Mouse (Mus musculus) forebrain, embryonic 16.5 days (tissue): ENCODE data around the gene Igsf9b. TPM values are rescaled to one million over a fixed set of nuclear protein-coding genes. Genes with fewer than 3 reads are reported as not detected.

Experiments
- ATAC-seq: fragments of 200-750 bp; cut with Nextera tagmentation; 2 replicates; pipeline ENCODE4 v1.8.0; 2017; ENCODE audit warnings: mild to moderate bottlenecking, moderate library complexity
- H3K27ac ChIP-seq: fragments of 300-500 bp; sonication (generic); 2 replicates; pipeline ENCODE4 v1.5.1; 2014; ENCODE audit warnings: low read length, control low read depth
- H3K27me3 ChIP-seq: fragments of 300-500 bp; sonication (generic); replicated peaks from 2 replicates; pipeline ENCODE4 v1.6.1; 2014; ENCODE audit warnings: low read length; ENCODE audit not compliant: control insufficient read depth, insufficient read depth
- H3K36me3 ChIP-seq: fragments of 300-500 bp; sonication (generic); 2 replicates; pipeline ENCODE4 v1.6.1; 2014; ENCODE audit not compliant: control insufficient read depth, insufficient read depth
- H3K4me1 ChIP-seq: fragments of 300-500 bp; sonication (generic); replicated peaks from 2 replicates; pipeline ENCODE4 v1.6.1; 2014; ENCODE audit warnings: low read length; ENCODE audit not compliant: control insufficient read depth, insufficient read depth
- H3K4me2 ChIP-seq: fragments of 300-500 bp; sonication (generic); 2 replicates; pipeline ENCODE4 v1.6.1; 2014; ENCODE audit warnings: mild to moderate bottlenecking, low read length, control low read depth
- H3K4me3 ChIP-seq: fragments of 300-500 bp; sonication (generic); replicated peaks from 2 replicates; pipeline ENCODE4 v1.5.1; 2014; ENCODE audit warnings: mild to moderate bottlenecking, low read length, control low read depth
- H3K9ac ChIP-seq: fragments of 300-500 bp; sonication (generic); replicated peaks from 2 replicates; pipeline ENCODE4 v1.6.1; 2014; ENCODE audit warnings: low read depth, low read length, control low read depth
- H3K9me3 ChIP-seq: fragments of 300-500 bp; sonication (generic); 2 replicates; pipeline ENCODE4 v1.6.1; 2016; ENCODE audit warnings: low read length; ENCODE audit not compliant: control insufficient read depth
- WGBS: fragments of 180-500 bp; shearing (Covaris S2); extraction: QIAGEN DNeasy Blood & Tissue Kit; methylation state at CpG from one replicate; pipeline ENCODE4 v1.1.7; 2014; 5-methylcytosine and 5-hydroxymethylcytosine counted together
- polyA plus RNA-seq: library from polyadenylated mRNA; unstranded; fragments of >200 nt; fragmentation: Nextera tagmentation; extraction: Ambion mirVana; gene quantifications from 2 replicates; pipeline ENCODE4 v1.2.1, GENCODE M21; 2015

Igsf9b gene
- polyA plus RNA-seq, 1 experiment from 2014 or later = 16.7 TPM

- peaks cover 13% of the 10 kb centered on the region for H3K4me1 ChIP-seq
- 91% methylated on average over 4 of the region's 4 CpGs for WGBS
- H3K36me3 ChIP-seq = no peaks in the 10 kb centered on the region
- no peaks in the 10 kb centered on the region for H3K9me3 ChIP-seq
- no peak for ATAC-seq
- no peak overlapping the region for H3K4me3 ChIP-seq
- no peak overlapping the region for H3K4me2 ChIP-seq
- H3K9ac ChIP-seq = no peak overlapping the region
- 0 out of 2 replicates have a peak, but pooled peaks cover 3% of the 10 kb centered on the region for H3K27me3 ChIP-seq
- no peak overlapping the region for H3K27ac ChIP-seq
Measured at GRCm38 (mm10) chr9:27286859-27287258, 12.1 kb upstream of the Igsf9b start.

GRCm38 (mm10) chr9:27287419-27287818 is 11.6 kb upstream of the Igsf9b start:
- no peak overlapping the region for H3K4me3 ChIP-seq
- WGBS = 35% methylated on average over 5 of the region's 5 CpGs
- ATAC-seq = no peak
- no peak overlapping the region for H3K9ac ChIP-seq
- no peak overlapping the region for H3K4me2 ChIP-seq
- no peaks in the 10 kb centered on the region for H3K9me3 ChIP-seq
- H3K27ac ChIP-seq = no peak overlapping the region
- no peaks in the 10 kb centered on the region for H3K36me3 ChIP-seq
- H3K27me3 ChIP-seq = 0 out of 2 replicates have a peak, but pooled peaks cover 3% of the 10 kb centered on the region
- H3K4me1 ChIP-seq = peaks cover 13% of the 10 kb centered on the region

- Histone ChIP-seq H3K4me3 (no peak overlapping the region), H3K9me3 (no peaks in the 10 kb centered on the region), H3K36me3 (no peaks in the 10 kb centered on the region), H3K27ac (no peak overlapping the region), H3K4me2 (no peak overlapping the region), H3K9ac (no peak overlapping the region), H3K4me1 (peaks cover 13% of the 10 kb centered on the region), H3K27me3 (0 out of 2 replicates have a peak, but pooled peaks cover 3% of the 10 kb centered on the region)
- ATAC-seq = peak; percentile 82
- 4% methylated on average over 7 of the region's 7 CpGs for WGBS
Measured at GRCm38 (mm10) chr9:27288442-27288841, 10.6 kb upstream of the Igsf9b start.

GRCm38 (mm10) chr9:27289543-27290308 is 9.3 kb upstream of the Igsf9b start:
- H3K9me3 ChIP-seq = no peaks in the 10 kb centered on the region
- H3K36me3 ChIP-seq = no peaks in the 10 kb centered on the region
- WGBS = 13% methylated on average over 7 of the region's 7 CpGs
- H3K9ac ChIP-seq = no peak overlapping the region
- H3K4me2 ChIP-seq = no peak overlapping the region
- H3K4me1 ChIP-seq = peaks cover 13% of the 10 kb centered on the region
- no peak overlapping the region for H3K27ac ChIP-seq
- H3K27me3 ChIP-seq = 0 out of 2 replicates have a peak, but pooled peaks cover 3% of the 10 kb centered on the region
- peak; percentile 51 for ATAC-seq
- no peak overlapping the region for H3K4me3 ChIP-seq

- H3K9me3 ChIP-seq = no peaks in the 10 kb centered on the region
- H3K9ac ChIP-seq = no peak overlapping the region
- no peaks in the 10 kb centered on the region for H3K27me3 ChIP-seq
- no peak overlapping the region for H3K4me3 ChIP-seq
- WGBS = 76% methylated on average over 4 of the region's 4 CpGs
- no peak overlapping the region for H3K27ac ChIP-seq
- H3K36me3 ChIP-seq = no peaks in the 10 kb centered on the region
- no peak overlapping the region for H3K4me2 ChIP-seq
- peaks cover 11% of the 10 kb centered on the region for H3K4me1 ChIP-seq
- no peak for ATAC-seq
Measured at GRCm38 (mm10) chr9:27294380-27294779, 4.6 kb upstream of the Igsf9b start.

- no peaks in the 10 kb centered on the region for H3K9me3 ChIP-seq
- peak; percentile 3; the same call in 1 of the 2 replicates for ATAC-seq
Measured at GRCm38 (mm10) chr9:27299286-27300187, 533 bp downstream of the Igsf9b start.

GRCm38 (mm10) chr9:27300188-27300691 is 1.2 kb downstream of the Igsf9b start:
- Histone ChIP-seq H3K4me1 (peaks cover 50% of the 10 kb centered on the region), H3K27me3 (no peaks in the 10 kb centered on the region), H3K27ac (no peak overlapping the region), H3K36me3 (no peaks in the 10 kb centered on the region), H3K9ac (peak overlapping the region; percentile 65), H3K9me3 (no peaks in the 10 kb centered on the region), H3K4me2 (peak overlapping the region; percentile 92), H3K4me3 (peak overlapping the region; percentile 68)
- WGBS = under 1% methylated on average over 32 of the region's 32 CpGs
- ATAC-seq = no peak

More at GRCm38 (mm10) chr9:27299286-27300187, 533 bp downstream of the Igsf9b start:
- Histone ChIP-seq H3K4me3 (peak overlapping the region; percentile 68), H3K4me1 (peaks cover 45% of the 10 kb centered on the region), H3K9ac (peak overlapping the region; percentile 65), H3K27me3 (no peaks in the 10 kb centered on the region), H3K4me2 (peak overlapping the region; percentile 92), H3K27ac (peak overlapping the region; percentile 63), H3K36me3 (no peaks in the 10 kb centered on the region)
- under 1% methylated on average over 66 of the region's 68 CpGs for WGBS

- H3K4me2 ChIP-seq = peak overlapping the region; percentile 92
- no peaks in the 10 kb centered on the region for H3K36me3 ChIP-seq
- H3K9ac ChIP-seq = peak overlapping the region; percentile 65; the same call in 1 of the 2 replicates
- H3K4me1 ChIP-seq = peaks cover 53% of the 10 kb centered on the region
- H3K9me3 ChIP-seq = no peaks in the 10 kb centered on the region
- no peaks in the 10 kb centered on the region for H3K27me3 ChIP-seq
- no peak overlapping the region for H3K27ac ChIP-seq
- no peak for ATAC-seq
- peak overlapping the region; percentile 68 for H3K4me3 ChIP-seq
- 24% methylated on average over 4 of the region's 4 CpGs for WGBS
Measured at GRCm38 (mm10) chr9:27300698-27301097, 1.7 kb downstream of the Igsf9b start.

GRCm38 (mm10) chr9:27301486-27301885 is 2.5 kb downstream of the Igsf9b start:
- Histone ChIP-seq H3K4me1 (peaks cover 59% of the 10 kb centered on the region), H3K4me2 (peak overlapping the region; percentile 92), H3K36me3 (no peaks in the 10 kb centered on the region), H3K27ac (no peak overlapping the region), H3K9ac (no peak overlapping the region), H3K27me3 (no peaks in the 10 kb centered on the region), H3K4me3 (0 out of 2 replicates have a peak overlapping the region, but pooled peaks have one; percentile 7), H3K9me3 (no peaks in the 10 kb centered on the region)
- ATAC-seq = no peak
- WGBS = 65% methylated on average over 5 of the region's 5 CpGs
